Mouse (Mus musculus): ENCODE data around the gene Isca2. TPM values are rescaled to one million over a fixed set of nuclear protein-coding genes. Genes with fewer than 3 reads are reported as not detected.

The Isca2 gene
- polyA plus RNA-seq, 1 experiment from 2014 or later = 162 TPM

DNA sequence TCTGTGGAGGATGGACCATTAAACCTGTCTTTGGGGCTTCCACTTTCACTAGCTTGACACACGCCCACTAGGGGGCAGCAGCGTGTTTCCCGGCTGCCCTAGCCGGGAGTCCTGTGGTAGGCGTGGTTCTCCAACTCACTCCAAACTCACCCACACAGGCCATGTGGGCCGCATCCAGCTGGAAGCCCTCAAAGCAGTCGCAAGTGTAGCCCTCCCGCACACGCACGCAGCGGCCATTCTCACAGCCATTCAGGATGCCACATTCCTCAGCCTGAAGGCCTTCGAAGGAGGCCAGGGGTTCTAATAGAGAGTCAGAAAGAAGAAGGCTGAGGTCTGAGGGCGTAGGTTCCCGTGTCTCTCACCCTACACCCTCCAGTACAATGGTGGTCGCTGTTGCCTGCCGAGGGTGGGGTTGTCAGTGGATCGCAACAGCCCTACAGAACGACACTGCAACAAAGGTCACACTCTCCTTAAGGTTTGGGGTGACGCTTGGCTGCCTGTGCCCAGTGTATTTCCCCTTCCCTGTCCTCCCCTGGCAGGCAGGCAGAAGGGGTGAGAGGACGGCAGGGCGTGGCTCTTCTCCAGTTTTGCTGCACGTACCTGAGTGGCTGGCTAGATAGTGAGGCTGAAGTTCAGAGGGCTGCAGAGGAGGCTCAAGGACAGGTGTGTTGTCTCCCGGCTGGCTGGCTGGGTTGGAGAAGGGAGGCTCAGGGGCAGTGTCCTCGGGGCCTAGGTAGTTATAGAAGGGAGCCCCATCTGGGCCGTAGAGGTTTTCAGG, 11.7 kb downstream of the Isca2 start:
- Histone ChIP-seq H3K27ac (replicated peaks) (0 out of 2 replicates have a peak overlapping the region, but pooled peaks have one; percentile 23), H3K4me1 (peaks cover 25% of the 10 kb centered on the region), H3K4me3 (peak overlapping the region; percentile 24; the same call in 1 of the 2 replicates), H3K36me3 (no peaks in the 10 kb centered on the region), H3K27me3 (ENCODE audit: low read depth, poor library complexity, severe bottlenecking) (peaks cover 30% of the 10 kb centered on the region), H3K9me3 (replicated peaks) (no peaks in the 10 kb centered on the region)
- WGBS = 39% methylated on average over 25 of the region's 25 CpGs
- DNase-seq (ENCODE audit: low spot score) = peak; percentile 86

DNA sequence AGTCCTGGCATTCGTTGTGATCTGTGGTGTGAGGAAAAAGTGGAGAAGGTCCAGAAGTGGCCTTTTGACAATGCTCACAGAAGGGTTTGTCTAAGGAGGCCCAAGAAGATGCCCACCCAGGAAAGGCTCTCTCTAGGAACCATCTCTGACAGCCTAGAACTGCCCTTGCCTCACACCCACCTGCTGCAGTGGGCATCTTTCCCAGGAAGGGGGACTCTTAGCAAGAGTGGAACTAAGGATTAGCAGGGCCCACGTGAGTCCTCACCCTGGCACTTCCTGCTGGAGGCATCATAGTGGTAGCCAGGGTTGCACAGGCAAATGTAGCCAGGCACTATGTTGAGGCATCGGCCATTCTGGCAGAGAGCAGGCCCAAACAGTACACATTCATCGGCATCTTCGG, 13.0 kb downstream of the Isca2 start:
- DNase-seq (ENCODE audit: low spot score) = no peak
- H3K36me3 ChIP-seq = no peaks in the 10 kb centered on the region

GRCm38 (mm10) chr12:84790853-84791252, 17.8 kb downstream of the Isca2 start:
- peaks cover 15% of the 10 kb centered on the region for H3K27me3 ChIP-seq (ENCODE audit: low read depth, poor library complexity, severe bottlenecking)
- H3K27ac ChIP-seq (replicated peaks) = no peak overlapping the region
- no peak overlapping the region for H3K4me3 ChIP-seq
- H3K4me1 ChIP-seq = peaks cover 15% of the 10 kb centered on the region
- no peak for DNase-seq (ENCODE audit: low spot score)
- H3K9me3 ChIP-seq (replicated peaks) = no peaks in the 10 kb centered on the region
- 67% methylated on average over 10 of the region's 10 CpGs for WGBS
- no peaks in the 10 kb centered on the region for H3K36me3 ChIP-seq

More for the DNA sequence above, 13.0 kb downstream of the Isca2 start:
- peaks cover 34% of the 10 kb centered on the region for H3K27me3 ChIP-seq (ENCODE audit: low read depth, poor library complexity, severe bottlenecking)
- H3K4me3 ChIP-seq = no peak overlapping the region
- WGBS = 58% methylated on average over 5 of the region's 5 CpGs
- H3K27ac ChIP-seq (replicated peaks) = no peak overlapping the region
- H3K4me1 ChIP-seq = peaks cover 27% of the 10 kb centered on the region
- H3K9me3 ChIP-seq (replicated peaks) = no peaks in the 10 kb centered on the region

GRCm38 (mm10) chr12:84792629-84793028, 19.6 kb downstream of the Isca2 start:
- WGBS = 82% methylated on average over 4 of the region's 4 CpGs
- Histone ChIP-seq H3K27ac (replicated peaks) (no peak overlapping the region), H3K27me3 (ENCODE audit: low read depth, poor library complexity, severe bottlenecking) (peaks cover 8% of the 10 kb centered on the region), H3K4me3 (no peak overlapping the region), H3K9me3 (replicated peaks) (no peaks in the 10 kb centered on the region), H3K36me3 (no peaks in the 10 kb centered on the region), H3K4me1 (peaks cover 4% of the 10 kb centered on the region; the same call in 1 of the 2 replicates)
- DNase-seq (ENCODE audit: low spot score) = no peak

DNA sequence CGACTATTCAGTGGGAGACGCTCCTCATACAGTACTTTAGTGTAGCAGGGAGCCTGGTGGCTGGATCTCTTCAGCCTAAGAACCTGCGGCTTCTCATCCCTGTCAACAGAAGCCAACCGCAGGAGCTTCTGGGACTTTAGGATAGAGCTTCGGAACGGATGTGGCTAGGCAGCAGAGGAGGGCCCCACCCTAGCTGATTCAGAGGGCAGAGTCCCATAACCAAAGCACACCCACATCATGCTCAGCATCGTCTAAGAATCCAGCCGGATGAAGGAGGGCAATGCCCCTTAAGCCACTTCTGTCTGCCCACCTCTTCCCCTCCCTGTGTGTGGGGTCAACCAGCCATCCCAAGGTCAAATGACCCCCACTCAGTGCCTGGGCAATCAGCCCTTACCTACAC, 21.6 kb downstream of the Isca2 start:
- WGBS = 91% methylated on average over 8 of the region's 8 CpGs

DNA sequence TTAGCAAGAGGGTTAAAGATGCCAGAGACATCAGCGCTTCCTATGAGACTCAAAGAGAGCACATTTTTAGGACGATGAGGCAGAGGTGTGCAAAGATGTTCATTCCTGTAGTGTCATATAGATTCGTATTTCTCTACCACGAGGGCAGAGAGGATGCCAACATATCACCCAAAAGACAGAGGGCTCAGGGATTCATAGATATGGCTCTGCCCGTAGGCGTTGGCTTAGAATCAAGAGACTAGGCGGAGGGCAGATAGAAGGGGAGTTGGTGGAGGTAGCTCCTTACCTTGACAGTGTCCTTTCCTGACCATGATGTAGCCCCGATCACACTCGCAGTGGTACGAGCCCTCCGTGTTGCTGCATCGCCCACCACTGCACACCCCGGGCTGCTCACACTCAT, 26.0 kb downstream of the Isca2 start:
- Histone ChIP-seq H3K4me3 (no peak overlapping the region), H3K27ac (replicated peaks) (no peak overlapping the region), H3K4me1 (no peaks in the 10 kb centered on the region), H3K36me3 (no peaks in the 10 kb centered on the region), H3K27me3 (ENCODE audit: low read depth, poor library complexity, severe bottlenecking) (peaks cover 4% of the 10 kb centered on the region; the same call in 1 of the 2 replicates), H3K9me3 (replicated peaks) (no peaks in the 10 kb centered on the region)
- DNase-seq (ENCODE audit: low spot score) = no peak
- 93% methylated on average over 13 of the region's 13 CpGs for WGBS

More for the DNA sequence above, 21.6 kb downstream of the Isca2 start:
- H3K4me3 ChIP-seq = no peak overlapping the region
- H3K27ac ChIP-seq (replicated peaks) = no peak overlapping the region
- peaks cover 8% of the 10 kb centered on the region; the same call in 1 of the 2 replicates for H3K27me3 ChIP-seq (ENCODE audit: low read depth, poor library complexity, severe bottlenecking)
- H3K36me3 ChIP-seq = no peaks in the 10 kb centered on the region
- DNase-seq (ENCODE audit: low spot score) = no peak
- H3K9me3 ChIP-seq (replicated peaks) = no peaks in the 10 kb centered on the region
- H3K4me1 ChIP-seq = peaks cover 4% of the 10 kb centered on the region; the same call in 1 of the 2 replicates

- WGBS = 89% methylated on average over 4 of the region's 4 CpGs
- Histone ChIP-seq H3K36me3 (no peaks in the 10 kb centered on the region), H3K9me3 (replicated peaks) (no peaks in the 10 kb centered on the region)
These were observed 27.4 kb downstream of the Isca2 start for GRCm38 (mm10) chr12:84800419-84800818.

DNA sequence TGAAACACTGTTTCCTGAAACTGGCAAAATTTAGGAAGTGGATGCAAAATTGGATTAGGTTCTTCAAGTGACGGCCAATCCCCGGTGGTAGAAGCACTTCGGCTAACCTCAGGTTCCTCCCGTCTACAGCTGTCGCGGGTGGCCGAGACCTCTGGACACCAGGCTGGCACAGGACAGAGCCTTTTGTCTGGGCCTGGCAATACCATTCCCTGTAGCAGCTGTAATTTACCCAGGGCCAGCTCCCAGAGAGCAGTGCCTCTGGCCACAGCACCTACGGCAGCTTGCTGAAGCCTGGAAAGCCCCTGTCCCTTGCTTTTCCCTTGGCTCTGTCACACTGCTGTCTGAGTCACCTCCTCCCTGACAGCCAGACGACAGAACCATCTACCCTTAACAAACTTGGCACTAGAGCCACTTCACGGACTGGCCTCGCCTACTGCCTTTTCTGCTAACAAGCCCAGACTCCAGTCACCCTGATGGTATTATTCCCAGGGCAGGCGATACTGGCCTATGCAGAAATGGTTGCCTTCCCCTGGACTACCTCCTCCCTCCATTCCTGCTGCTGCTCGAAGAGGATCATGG, 28.6 kb downstream of the Isca2 start:
- 90% methylated on average over 13 of the region's 13 CpGs for WGBS
- H3K4me3 ChIP-seq = no peak overlapping the region
- peaks cover 4% of the 10 kb centered on the region; the same call in 1 of the 2 replicates for H3K27me3 ChIP-seq (ENCODE audit: low read depth, poor library complexity, severe bottlenecking)
- no peak for DNase-seq (ENCODE audit: low spot score)
- H3K27ac ChIP-seq (replicated peaks) = no peak overlapping the region
- peaks cover 5% of the 10 kb centered on the region; the same call in 1 of the 2 replicates for H3K4me1 ChIP-seq
- H3K9me3 ChIP-seq (replicated peaks) = no peaks in the 10 kb centered on the region
- no peaks in the 10 kb centered on the region for H3K36me3 ChIP-seq

More at GRCm38 (mm10) chr12:84800419-84800818, 27.4 kb downstream of the Isca2 start:
- peaks cover 4% of the 10 kb centered on the region; the same call in 1 of the 2 replicates for H3K27me3 ChIP-seq (ENCODE audit: low read depth, poor library complexity, severe bottlenecking)
- H3K4me3 ChIP-seq = no peak overlapping the region
- no peaks in the 10 kb centered on the region for H3K4me1 ChIP-seq
- H3K27ac ChIP-seq (replicated peaks) = no peak overlapping the region
- DNase-seq (ENCODE audit: low spot score) = no peak

DNA sequence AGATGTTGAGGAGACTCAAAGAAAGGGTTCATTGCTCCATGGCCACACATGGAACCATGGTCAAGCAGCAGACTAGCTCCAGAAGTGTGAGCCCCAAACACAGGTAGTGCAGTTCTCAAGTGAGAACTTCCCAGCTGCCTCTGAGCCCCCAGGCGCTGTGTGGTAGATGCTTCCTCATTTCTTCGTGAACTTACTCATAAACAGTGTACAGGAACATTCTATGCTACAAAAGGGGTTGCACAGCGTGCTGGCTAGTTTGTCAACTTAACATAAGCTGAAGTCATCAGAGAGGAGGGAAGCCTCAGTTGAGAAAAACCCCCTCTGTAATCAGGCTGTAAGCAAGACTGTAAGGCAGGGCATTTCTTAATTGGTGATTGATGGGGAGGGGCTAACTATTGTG, 29.6 kb downstream of the Isca2 start:
- Histone ChIP-seq H3K9me3 (replicated peaks) (no peaks in the 10 kb centered on the region), H3K27ac (replicated peaks) (no peak overlapping the region), H3K36me3 (no peaks in the 10 kb centered on the region), H3K4me3 (no peak overlapping the region), H3K4me1 (peaks cover 6% of the 10 kb centered on the region; the same call in 1 of the 2 replicates), H3K27me3 (ENCODE audit: low read depth, poor library complexity, severe bottlenecking) (peaks cover 4% of the 10 kb centered on the region; the same call in 1 of the 2 replicates)
- 89% methylated on average over 3 of the region's 3 CpGs for WGBS
- no peak for DNase-seq (ENCODE audit: low spot score)

DNA sequence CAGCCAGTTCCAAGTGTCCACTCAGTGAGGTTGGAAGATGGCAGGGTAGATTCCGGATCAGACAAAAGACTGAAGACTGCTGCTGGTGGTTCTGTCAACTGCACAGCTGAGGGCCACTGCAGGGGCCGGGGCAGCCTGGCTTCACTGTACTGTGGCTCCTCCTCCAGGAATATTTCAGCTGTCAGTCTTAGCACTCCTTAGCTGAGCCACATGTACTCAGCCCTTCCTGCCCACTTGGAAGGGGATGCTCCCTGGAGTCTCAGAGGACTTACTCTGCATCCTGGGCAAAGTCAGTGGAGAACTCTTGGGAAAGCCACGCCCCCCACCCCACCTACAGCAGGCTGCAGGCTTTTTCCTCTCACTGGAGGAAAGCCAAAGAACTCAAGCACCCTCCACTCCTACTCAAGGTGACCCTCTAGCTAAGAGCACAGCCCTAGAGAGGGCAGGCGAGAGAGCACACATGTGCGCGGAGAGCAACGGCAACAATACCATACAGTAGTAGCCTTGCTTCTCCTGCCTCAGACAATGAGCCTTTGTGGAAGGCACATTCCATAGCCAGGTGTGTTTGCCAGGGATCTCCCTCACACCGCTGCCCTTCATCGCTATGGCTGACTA, 32.3 kb downstream of the Isca2 start:
- H3K9me3 ChIP-seq (replicated peaks) = no peaks in the 10 kb centered on the region
- H3K27me3 ChIP-seq (ENCODE audit: low read depth, poor library complexity, severe bottlenecking) = no peaks in the 10 kb centered on the region
- H3K27ac ChIP-seq (replicated peaks) = no peak overlapping the region
- H3K4me1 ChIP-seq = peaks cover 6% of the 10 kb centered on the region; the same call in 1 of the 2 replicates
- no peak for DNase-seq (ENCODE audit: low spot score)
- 86% methylated on average over 9 of the region's 9 CpGs for WGBS
- no peak overlapping the region for H3K4me3 ChIP-seq
- no peaks in the 10 kb centered on the region for H3K36me3 ChIP-seq

GRCm38 (mm10) chr12:84806010-84806409, 33.0 kb downstream of the Isca2 start:
- Histone ChIP-seq H3K4me1 (peaks cover 6% of the 10 kb centered on the region; the same call in 1 of the 2 replicates), H3K36me3 (no peaks in the 10 kb centered on the region), H3K27ac (replicated peaks) (0 out of 2 replicates have a peak overlapping the region, but pooled peaks have one; percentile 23), H3K27me3 (ENCODE audit: low read depth, poor library complexity, severe bottlenecking) (no peaks in the 10 kb centered on the region), H3K9me3 (replicated peaks) (no peaks in the 10 kb centered on the region), H3K4me3 (no peak overlapping the region)
- 64% methylated on average over 1 of the region's 1 CpGs for WGBS
- no peak for DNase-seq (ENCODE audit: low spot score)

- Histone ChIP-seq H3K4me3 (no peak overlapping the region), H3K27me3 (ENCODE audit: low read depth, poor library complexity, severe bottlenecking) (no peaks in the 10 kb centered on the region), H3K36me3 (no peaks in the 10 kb centered on the region), H3K9me3 (replicated peaks) (no peaks in the 10 kb centered on the region), H3K4me1 (peaks cover 6% of the 10 kb centered on the region; the same call in 1 of the 2 replicates), H3K27ac (replicated peaks) (no peak overlapping the region)
- no peak for DNase-seq (ENCODE audit: low spot score)
- WGBS = 65% methylated on average over 5 of the region's 5 CpGs
These were observed 33.7 kb downstream of the Isca2 start for GRCm38 (mm10) chr12:84806726-84807125.

All from midbrain, embryonic 10.5 days (tissue).